Mouse (Mus musculus) midbrain, embryonic 11.5 days (tissue): ENCODE measurements around the gene Ttc7b. TPM values are rescaled to one million over a fixed set of nuclear protein-coding genes. Genes with fewer than 3 reads are reported as not detected.

Experiments used
- ATAC-seq: fragments of 200-750 bp; cut with Nextera tagmentation; 2 replicates; pipeline ENCODE4 v1.8.0; 2017; ENCODE audit warnings: moderate TSS enrichment, moderate library complexity; ENCODE audit not compliant: low FRiP score
- DNase-seq: peaks from one replicate; pipeline ENCODE4 v3.0.0; 2015; ENCODE audit warnings: low spot score; ENCODE audit errors: missing footprints
- H3K27ac ChIP-seq: fragments of 300-500 bp; sonication (generic); 2 replicates; pipeline ENCODE4 v1.5.1; 2014; ENCODE audit warnings: low read depth, low read length
- H3K27me3 ChIP-seq: fragments of 300-500 bp; sonication (generic); 2 replicates; pipeline ENCODE4 v1.6.1; 2014; ENCODE audit warnings: mild to moderate bottlenecking, low read length, moderate library complexity, mixed read lengths; ENCODE audit not compliant: control insufficient read depth, insufficient read depth
- H3K36me3 ChIP-seq: fragments of 300-500 bp; sonication (generic); 2 replicates; pipeline ENCODE4 v1.6.1; 2014; ENCODE audit warnings: mild to moderate bottlenecking, low read length, moderate library complexity, mixed read lengths; ENCODE audit not compliant: control insufficient read depth, insufficient read depth
- H3K4me1 ChIP-seq: fragments of 300-500 bp; sonication (generic); 2 replicates; pipeline ENCODE4 v1.6.1; 2014; ENCODE audit warnings: low read length; ENCODE audit not compliant: control insufficient read depth, insufficient read depth
- H3K4me2 ChIP-seq: fragments of 300-500 bp; sonication (generic); 2 replicates; pipeline ENCODE4 v1.6.1; 2014; ENCODE audit warnings: mild to moderate bottlenecking, moderate library complexity
- H3K4me3 ChIP-seq: fragments of 300-500 bp; sonication (generic); 2 replicates; pipeline ENCODE4 v1.5.1; 2014; ENCODE audit warnings: low read depth, low read length
- H3K9ac ChIP-seq: fragments of 300-500 bp; sonication (generic); 2 replicates; pipeline ENCODE4 v1.6.1; 2014; ENCODE audit warnings: low read length
- H3K9me3 ChIP-seq: fragments of 300-500 bp; sonication (generic); 2 replicates; pipeline ENCODE4 v1.6.1; 2016; ENCODE audit warnings: low read length; ENCODE audit not compliant: control insufficient read depth
- WGBS: fragments of 180-500 bp; shearing (Covaris S2); extraction: QIAGEN DNeasy Blood & Tissue Kit; methylation state at CpG from one replicate; pipeline ENCODE4 v1.1.7; 2014; 5-methylcytosine and 5-hydroxymethylcytosine counted together
- polyA plus RNA-seq: library from polyadenylated mRNA; unstranded; fragments of >200 nt; fragmentation: Nextera tagmentation; extraction: Ambion mirVana; gene quantifications from 2 replicates; pipeline ENCODE4 v1.2.1, GENCODE M21; 2014

Gene Ttc7b
- polyA plus RNA-seq, 1 experiment from 2014 or later = 9.2 TPM

GRCm38 (mm10) chr12:100398268-100398943 is 122.2 kb downstream of the Ttc7b start:
- no peaks in the 10 kb centered on the region for H3K9me3 ChIP-seq
- H3K4me2 ChIP-seq = no peak overlapping the region
- no peak overlapping the region for H3K4me3 ChIP-seq
- no peaks in the 10 kb centered on the region for H3K27me3 ChIP-seq
- WGBS = 81% methylated on average over 8 of the region's 8 CpGs
- H3K9ac ChIP-seq = no peak overlapping the region
- ATAC-seq (no peak), DNase-seq (no peak)
- no peak overlapping the region for H3K27ac ChIP-seq
- H3K36me3 ChIP-seq = no peaks in the 10 kb centered on the region
- no peaks in the 10 kb centered on the region for H3K4me1 ChIP-seq

- no peaks in the 10 kb centered on the region for H3K27me3 ChIP-seq
- no peak overlapping the region for H3K9ac ChIP-seq
- H3K27ac ChIP-seq = no peak overlapping the region
- 88% methylated on average over 15 of the region's 15 CpGs for WGBS
- no peak for ATAC-seq
- H3K36me3 ChIP-seq = no peaks in the 10 kb centered on the region
- H3K4me3 ChIP-seq = no peak overlapping the region
- no peaks in the 10 kb centered on the region for H3K9me3 ChIP-seq
- no peak for DNase-seq
- no peak overlapping the region for H3K4me2 ChIP-seq
- no peaks in the 10 kb centered on the region for H3K4me1 ChIP-seq
Measured at GRCm38 (mm10) chr12:100397432-100398146, 123.0 kb downstream of the Ttc7b start.

- H3K27me3 ChIP-seq = no peaks in the 10 kb centered on the region
- 86% methylated on average over 2 of the region's 2 CpGs for WGBS
- no peak overlapping the region for H3K4me2 ChIP-seq
- H3K36me3 ChIP-seq = no peaks in the 10 kb centered on the region
- ATAC-seq (no peak), DNase-seq (no peak)
- H3K9ac ChIP-seq = no peak overlapping the region
- H3K4me3 ChIP-seq = no peak overlapping the region
- no peaks in the 10 kb centered on the region for H3K4me1 ChIP-seq
- no peaks in the 10 kb centered on the region for H3K9me3 ChIP-seq
- H3K27ac ChIP-seq = no peak overlapping the region
Measured at GRCm38 (mm10) chr12:100396806-100397205, 123.8 kb downstream of the Ttc7b start.

GRCm38 (mm10) chr12:100393532-100393931 is 127.1 kb downstream of the Ttc7b start:
- DNase-seq = no peak
- Histone ChIP-seq H3K4me3 (no peak overlapping the region), H3K9me3 (no peaks in the 10 kb centered on the region), H3K9ac (no peak overlapping the region), H3K27me3 (no peaks in the 10 kb centered on the region), H3K4me2 (no peak overlapping the region), H3K36me3 (no peaks in the 10 kb centered on the region; the same call in 1 of the 2 replicates), H3K4me1 (no peaks in the 10 kb centered on the region), H3K27ac (no peak overlapping the region)
- whole genome bisulfite sequencing = 79% methylated on average over 3 of the region's 3 CpGs
- ATAC-seq = no peak

- Histone ChIP-seq H3K9me3 (no peaks in the 10 kb centered on the region), H3K4me1 (no peaks in the 10 kb centered on the region), H3K27me3 (no peaks in the 10 kb centered on the region), H3K4me3 (no peak overlapping the region), H3K27ac (no peak overlapping the region), H3K9ac (no peak overlapping the region), H3K4me2 (no peak overlapping the region), H3K36me3 (no peaks in the 10 kb centered on the region; the same call in 1 of the 2 replicates)
- DNase-seq (no peak), ATAC-seq (no peak)
- 89% methylated on average over 3 of the region's 3 CpGs for WGBS
Measured at GRCm38 (mm10) chr12:100393109-100393508, 127.5 kb downstream of the Ttc7b start.

GRCm38 (mm10) chr12:100392466-100392865 is 128.2 kb downstream of the Ttc7b start:
- H3K4me2 ChIP-seq = no peak overlapping the region
- no peak overlapping the region for H3K9ac ChIP-seq
- ATAC-seq (no peak), DNase-seq (no peak)
- no peaks in the 10 kb centered on the region for H3K4me1 ChIP-seq
- no peaks in the 10 kb centered on the region for H3K27me3 ChIP-seq
- H3K9me3 ChIP-seq = no peaks in the 10 kb centered on the region
- no peaks in the 10 kb centered on the region; the same call in 1 of the 2 replicates for H3K36me3 ChIP-seq
- 93% methylated on average over 5 of the region's 5 CpGs for WGBS
- H3K27ac ChIP-seq = no peak overlapping the region
- H3K4me3 ChIP-seq = no peak overlapping the region

- DNase-seq (no peak), ATAC-seq (no peak)
- Histone ChIP-seq H3K4me2 (no peak overlapping the region), H3K4me3 (no peak overlapping the region), H3K27ac (no peak overlapping the region), H3K4me1 (no peaks in the 10 kb centered on the region), H3K9ac (no peak overlapping the region), H3K27me3 (no peaks in the 10 kb centered on the region), H3K9me3 (no peaks in the 10 kb centered on the region), H3K36me3 (no peaks in the 10 kb centered on the region; the same call in 1 of the 2 replicates)
- WGBS = 94% methylated on average over 9 of the region's 9 CpGs
Measured at GRCm38 (mm10) chr12:100391890-100392289, 128.7 kb downstream of the Ttc7b start.

- H3K9ac ChIP-seq = no peak overlapping the region
- H3K4me3 ChIP-seq = no peak overlapping the region
- H3K9me3 ChIP-seq = no peaks in the 10 kb centered on the region
- no peaks in the 10 kb centered on the region for H3K4me1 ChIP-seq
- H3K27ac ChIP-seq = no peak overlapping the region
- 70% methylated on average over 12 of the region's 12 CpGs for WGBS
- DNase-seq = no peak
- ATAC-seq = no peak
- H3K4me2 ChIP-seq = no peak overlapping the region
- no peaks in the 10 kb centered on the region for H3K27me3 ChIP-seq
- no peaks in the 10 kb centered on the region; the same call in 1 of the 2 replicates for H3K36me3 ChIP-seq
Measured at GRCm38 (mm10) chr12:100389878-100390710, 130.5 kb downstream of the Ttc7b start.

- peaks cover 4% of the 10 kb centered on the region for H3K36me3 ChIP-seq
Measured at GRCm38 (mm10) chr12:100386259-100386658, 134.4 kb downstream of the Ttc7b start.

More at GRCm38 (mm10) chr12:100386259-100386658, 134.4 kb downstream of the Ttc7b start:
- Histone ChIP-seq H3K27ac (no peak overlapping the region), H3K9ac (no peak overlapping the region), H3K27me3 (no peaks in the 10 kb centered on the region), H3K4me1 (no peaks in the 10 kb centered on the region), H3K4me2 (no peak overlapping the region), H3K9me3 (no peaks in the 10 kb centered on the region), H3K4me3 (no peak overlapping the region)
- no peak for ATAC-seq
- 97% methylated on average over 3 of the region's 3 CpGs for WGBS
- no peak for DNase-seq
